Mouse (Mus musculus) forebrain, embryonic 12.5 days (tissue): ENCODE measurements around the gene Eva1c. TPM values are rescaled to one million over a fixed set of nuclear protein-coding genes. Genes with fewer than 3 reads are reported as not detected.

Source experiments
- ATAC-seq: fragments of 200-750 bp; cut with Nextera tagmentation; 2 replicates; pipeline ENCODE4 v1.8.0; 2017; ENCODE audit warnings: moderate TSS enrichment; ENCODE audit not compliant: low FRiP score
- H3K27ac ChIP-seq: fragments of 300-500 bp; sonication (generic); 2 replicates; pipeline ENCODE4 v1.5.1; 2016; ENCODE audit warnings: mild to moderate bottlenecking
- H3K27me3 ChIP-seq: fragments of 300-500 bp; sonication (generic); 2 replicates; pipeline ENCODE4 v1.6.1; 2016; ENCODE audit warnings: mild to moderate bottlenecking
- H3K36me3 ChIP-seq: fragments of 300-500 bp; sonication (generic); replicated peaks from 2 replicates; pipeline ENCODE4 v1.6.1; 2016; ENCODE audit warnings: mild to moderate bottlenecking
- H3K4me1 ChIP-seq: fragments of 300-500 bp; sonication (generic); 2 replicates; pipeline ENCODE4 v1.6.1; 2016
- H3K4me2 ChIP-seq: fragments of 300-500 bp; sonication (generic); 2 replicates; pipeline ENCODE4 v1.6.1; 2016; ENCODE audit warnings: mild to moderate bottlenecking, moderate library complexity
- H3K4me3 ChIP-seq: fragments of 300-500 bp; sonication (generic); replicated peaks from 2 replicates; pipeline ENCODE4 v1.5.1; 2016; ENCODE audit warnings: mild to moderate bottlenecking
- H3K9ac ChIP-seq: fragments of 300-500 bp; sonication (generic); 2 replicates; pipeline ENCODE4 v1.6.1; 2016; ENCODE audit warnings: mild to moderate bottlenecking
- H3K9me3 ChIP-seq: fragments of 300-500 bp; sonication (generic); 2 replicates; pipeline ENCODE4 v1.6.1; 2016
- WGBS: fragments of 180-500 bp; shearing (Covaris S2); methylation state at CpG from one replicate; pipeline ENCODE4 v1.1.7; 2016; 5-methylcytosine and 5-hydroxymethylcytosine counted together
- polyA plus RNA-seq: library from polyadenylated mRNA; unstranded; fragments of >200 nt; fragmentation: Nextera tagmentation; extraction: Ambion mirVana; gene quantifications from 2 replicates; pipeline ENCODE4 v1.2.1, GENCODE M21; 2016

Eva1c gene
- polyA plus RNA-seq, 1 experiment from 2014 or later = 3.6 TPM

DNA sequence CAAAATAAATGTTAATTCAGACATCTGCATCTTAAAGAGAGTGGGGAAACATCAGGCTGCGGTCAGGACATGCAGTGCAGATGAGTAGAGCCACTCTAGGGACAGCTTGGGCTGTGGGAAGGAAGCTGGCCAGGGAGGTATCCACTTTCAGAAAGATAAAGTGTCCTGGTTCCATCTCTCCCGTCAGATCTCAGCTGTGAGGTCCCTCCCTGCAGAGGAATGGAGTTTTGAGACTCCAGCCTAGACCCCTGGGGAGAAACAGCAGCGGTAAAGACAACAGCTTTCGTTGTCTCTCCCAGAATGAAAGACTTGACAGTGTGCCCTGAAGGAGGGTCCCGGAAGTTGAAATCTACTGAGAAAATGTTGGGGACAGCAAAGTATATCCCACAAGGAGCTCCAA lies 76.8 kb downstream of the Eva1c start:
- Histone ChIP-seq H3K9ac (no peak overlapping the region), H3K4me3 (no peak overlapping the region), H3K9me3 (no peaks in the 10 kb centered on the region), H3K4me1 (no peaks in the 10 kb centered on the region), H3K27me3 (no peaks in the 10 kb centered on the region), H3K36me3 (no peaks in the 10 kb centered on the region), H3K27ac (no peak overlapping the region), H3K4me2 (no peak overlapping the region)
- 39% methylated on average over 5 of the region's 5 CpGs for WGBS
- ATAC-seq = no peak

DNA sequence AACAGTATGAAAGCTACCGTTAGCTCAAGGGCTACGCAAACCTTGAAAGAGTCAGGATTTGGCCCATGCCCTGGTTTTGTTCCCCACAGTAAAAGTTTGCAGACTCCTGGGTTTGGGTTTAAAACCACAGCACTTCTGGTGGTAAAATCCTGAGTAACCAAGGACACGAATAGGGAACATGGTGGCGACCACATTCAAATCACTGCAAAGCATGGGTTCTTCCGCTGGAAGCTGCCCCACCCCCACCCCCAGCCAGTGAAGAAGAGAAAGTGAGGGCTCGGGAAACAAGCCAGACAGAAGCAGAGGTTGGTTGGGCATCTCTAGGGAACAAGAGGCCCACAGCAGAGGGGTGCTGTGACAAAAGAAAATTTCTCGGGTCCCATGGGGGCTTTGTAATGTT lies 80.7 kb downstream of the Eva1c start:
- Histone ChIP-seq H3K4me2 (no peak overlapping the region), H3K9ac (no peak overlapping the region)
- 71% methylated on average over 7 of the region's 7 CpGs for WGBS

DNA sequence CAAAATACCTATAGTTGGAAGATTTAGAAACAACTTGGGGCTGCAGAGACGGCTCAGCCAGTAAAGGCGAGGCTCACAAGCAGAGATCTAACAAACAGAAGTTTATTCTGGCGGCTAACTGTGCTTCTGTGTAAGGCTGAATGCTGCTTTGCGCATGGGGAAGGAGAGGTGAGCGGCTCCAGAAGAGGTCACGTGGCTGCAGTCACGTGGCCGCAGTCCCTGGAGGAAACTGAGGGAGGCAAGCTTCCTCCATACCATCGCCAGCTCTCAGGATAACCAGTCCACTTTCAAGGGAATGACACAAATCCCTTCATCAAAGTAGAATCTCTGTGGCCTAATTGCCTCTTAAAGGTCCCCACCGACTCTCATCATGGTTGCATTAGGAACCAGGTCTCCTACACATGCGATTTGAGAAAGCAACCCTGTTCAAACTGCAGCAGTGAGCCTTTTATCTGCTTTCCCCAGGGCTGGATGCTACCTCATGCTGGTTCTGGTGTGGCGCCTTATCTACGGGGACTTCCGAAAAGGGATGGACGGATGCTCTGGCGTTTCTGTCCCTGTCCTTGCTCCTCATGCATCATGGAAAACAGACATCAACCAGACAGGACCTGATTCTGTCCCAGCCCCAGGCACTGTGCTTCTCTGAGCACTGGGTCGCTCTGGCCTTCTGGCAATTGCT lies 84.5 kb downstream of the Eva1c start:
- H3K4me2 ChIP-seq = no peak overlapping the region
- no peak overlapping the region for H3K9ac ChIP-seq
- H3K27me3 ChIP-seq = no peaks in the 10 kb centered on the region
- H3K36me3 ChIP-seq = no peaks in the 10 kb centered on the region
- no peak overlapping the region for H3K4me3 ChIP-seq
- WGBS = 88% methylated on average over 17 of the region's 17 CpGs
- ATAC-seq = no peak
- H3K27ac ChIP-seq = no peak overlapping the region
- H3K9me3 ChIP-seq = no peaks in the 10 kb centered on the region
- no peaks in the 10 kb centered on the region for H3K4me1 ChIP-seq

More for the DNA sequence above, 80.7 kb downstream of the Eva1c start:
- ATAC-seq = no peak
- H3K4me3 ChIP-seq = no peak overlapping the region
- H3K36me3 ChIP-seq = no peaks in the 10 kb centered on the region
- H3K4me1 ChIP-seq = no peaks in the 10 kb centered on the region
- H3K27ac ChIP-seq = no peak overlapping the region
- no peaks in the 10 kb centered on the region for H3K27me3 ChIP-seq
- no peaks in the 10 kb centered on the region for H3K9me3 ChIP-seq

DNA sequence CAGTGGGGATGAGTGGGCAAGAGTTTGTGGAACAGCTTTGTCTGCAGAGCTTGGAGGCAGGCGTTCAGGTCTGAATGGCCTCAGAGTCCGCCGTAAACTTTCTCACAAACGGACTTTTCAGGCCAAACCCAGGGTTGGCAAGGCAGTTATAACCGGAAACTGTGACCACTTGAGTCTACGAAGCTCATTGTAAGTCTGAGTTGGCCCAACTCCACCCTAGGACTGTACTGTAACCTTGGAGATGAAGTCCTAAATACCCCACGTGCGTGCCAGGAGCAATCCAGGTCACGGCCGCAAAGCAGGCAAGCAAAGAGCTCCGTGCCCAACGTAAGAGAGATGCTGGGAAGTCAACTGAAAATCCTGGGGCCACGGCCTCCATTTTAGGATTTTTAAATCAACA lies 85.2 kb downstream of the Eva1c start:
- no peak for ATAC-seq
- Histone ChIP-seq H3K27me3 (no peaks in the 10 kb centered on the region), H3K4me2 (no peak overlapping the region), H3K9ac (no peak overlapping the region), H3K4me1 (peaks cover 4% of the 10 kb centered on the region; the same call in 1 of the 2 replicates), H3K36me3 (no peaks in the 10 kb centered on the region), H3K9me3 (no peaks in the 10 kb centered on the region), H3K27ac (no peak overlapping the region), H3K4me3 (no peak overlapping the region)
- WGBS = 94% methylated on average over 13 of the region's 13 CpGs

DNA sequence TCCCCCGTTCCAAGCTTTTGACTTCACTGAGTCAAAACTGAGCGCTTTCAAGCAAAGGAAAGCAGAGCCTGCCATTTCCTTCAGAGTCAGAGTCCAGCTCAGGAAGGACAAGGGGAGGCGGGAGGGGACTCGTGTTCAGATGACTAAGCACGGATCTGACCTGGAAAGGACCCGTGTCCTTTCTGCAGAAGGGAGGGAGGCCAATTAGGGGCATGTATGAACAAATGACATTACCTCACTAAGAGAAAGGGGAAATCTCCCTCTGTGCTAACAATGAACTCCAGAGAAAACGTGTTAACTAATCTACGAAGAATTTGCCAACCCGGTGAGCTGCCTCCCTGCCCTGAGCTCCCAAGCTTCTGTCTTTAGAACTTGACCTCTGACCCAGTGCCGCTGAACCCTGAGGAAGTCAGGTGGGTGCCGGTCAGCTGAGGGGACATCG lies 89.5 kb downstream of the Eva1c start:
- Histone ChIP-seq H3K4me1 (peaks cover 4% of the 10 kb centered on the region), H3K9ac (no peak overlapping the region), H3K9me3 (no peaks in the 10 kb centered on the region), H3K36me3 (no peaks in the 10 kb centered on the region), H3K27me3 (no peaks in the 10 kb centered on the region), H3K4me3 (no peak overlapping the region), H3K4me2 (no peak overlapping the region), H3K27ac (no peak overlapping the region)
- 25% methylated on average over 12 of the region's 12 CpGs for WGBS
- ATAC-seq = no peak

DNA sequence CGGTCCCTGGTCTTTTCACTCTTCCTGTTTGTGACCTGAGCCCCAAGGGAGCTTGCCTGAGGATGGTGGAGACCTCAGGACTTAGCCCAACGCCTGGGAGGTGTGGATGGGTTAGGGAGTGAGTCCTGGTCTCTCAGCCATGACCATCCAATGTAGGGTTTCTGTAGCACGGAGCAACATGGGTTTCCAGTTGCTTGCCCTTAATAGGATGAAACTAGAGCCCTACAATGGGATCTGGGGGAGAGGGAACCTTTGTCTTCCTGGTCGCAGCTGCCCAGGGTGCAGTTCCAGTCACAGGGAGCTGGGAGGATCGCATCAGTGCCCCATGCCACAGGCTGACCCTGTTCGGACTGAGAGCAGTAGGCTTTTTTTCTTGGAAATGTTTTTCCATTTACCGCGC lies 90.6 kb downstream of the Eva1c start:
- peaks cover 10% of the 10 kb centered on the region for H3K4me1 ChIP-seq
- no peak overlapping the region for H3K4me2 ChIP-seq
- no peaks in the 10 kb centered on the region for H3K9me3 ChIP-seq
- WGBS = 69% methylated on average over 8 of the region's 8 CpGs
- no peak overlapping the region for H3K4me3 ChIP-seq
- no peaks in the 10 kb centered on the region for H3K36me3 ChIP-seq
- H3K9ac ChIP-seq = no peak overlapping the region
- H3K27me3 ChIP-seq = no peaks in the 10 kb centered on the region
- no peak overlapping the region for H3K27ac ChIP-seq
- ATAC-seq = no peak

DNA sequence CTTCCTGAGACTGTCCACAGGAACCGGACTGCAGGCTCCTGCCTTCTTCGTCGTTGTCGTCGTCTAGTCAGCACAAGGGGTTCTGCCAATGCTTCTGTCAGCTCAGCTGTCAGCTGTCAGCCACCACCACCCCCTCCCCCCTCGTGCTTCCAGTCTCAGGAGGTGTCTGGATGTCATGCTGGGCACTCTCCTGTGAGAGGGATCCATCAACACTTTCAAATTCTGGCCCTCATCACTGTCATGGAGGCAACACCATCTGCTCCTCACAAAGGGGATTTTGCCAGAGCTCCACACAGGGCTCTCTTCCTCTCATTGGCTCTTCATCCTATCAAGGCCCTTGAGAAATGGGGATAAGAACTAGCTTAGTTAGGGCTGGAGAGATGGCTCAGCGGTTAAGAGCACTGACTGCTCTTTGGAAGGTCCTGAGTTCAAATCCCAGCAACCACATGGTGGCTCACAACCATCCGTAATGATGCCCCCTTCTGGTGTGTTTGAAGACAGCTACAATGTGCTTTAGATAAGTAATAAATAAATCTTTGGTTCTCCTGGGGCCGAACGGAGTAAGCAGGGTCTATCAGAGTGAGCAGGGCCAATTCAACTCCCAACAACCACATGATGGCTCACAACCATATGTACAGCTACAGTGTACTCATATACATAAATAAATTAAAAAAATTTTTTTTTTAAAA lies 95.1 kb downstream of the Eva1c start:
- 67% methylated on average over 10 of the region's 10 CpGs for WGBS

DNA sequence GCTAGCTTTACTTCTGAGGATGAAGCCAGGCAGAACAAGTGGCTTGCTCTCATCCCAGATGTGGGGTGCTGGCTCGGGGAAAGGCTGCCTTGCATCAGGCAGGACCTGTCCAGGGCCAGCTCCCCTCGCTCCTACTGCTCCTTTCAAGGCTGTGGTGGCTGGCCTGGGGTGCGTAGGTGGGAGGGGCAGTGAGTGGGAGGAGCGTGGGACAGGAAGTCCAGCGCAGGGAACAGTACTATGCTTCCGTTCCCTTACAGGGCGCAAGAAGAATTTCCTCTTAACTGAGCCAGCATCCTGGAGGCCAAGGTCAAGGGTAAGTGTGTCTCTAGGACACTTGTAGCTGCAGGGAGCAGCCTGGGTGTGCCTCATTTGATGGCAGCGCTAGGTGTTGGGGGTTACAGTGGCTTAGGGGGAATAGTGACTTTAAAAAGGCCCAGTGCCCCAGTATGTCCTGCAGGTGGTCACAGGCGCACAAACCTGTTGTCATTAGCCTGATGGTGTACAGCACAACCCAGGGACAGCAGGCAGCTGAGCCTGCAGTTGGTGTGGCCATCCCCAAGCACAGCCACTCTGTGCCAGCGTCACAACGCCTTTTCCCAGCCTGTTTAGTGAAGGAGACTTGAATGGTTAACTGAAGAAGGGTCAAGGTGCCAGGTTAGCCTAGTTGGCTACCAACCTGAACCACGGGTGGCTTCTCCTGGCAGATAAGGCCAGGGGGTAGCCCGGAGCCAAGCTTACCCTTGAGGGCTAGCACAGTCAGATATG lies 98.3 kb downstream of the Eva1c start:
- H3K27me3 ChIP-seq = no peaks in the 10 kb centered on the region
- H3K27ac ChIP-seq = no peak overlapping the region
- 91% methylated on average over 13 of the region's 13 CpGs for WGBS
- H3K4me2 ChIP-seq = no peak overlapping the region
- H3K4me1 ChIP-seq = peaks cover 6% of the 10 kb centered on the region; the same call in 1 of the 2 replicates
- H3K36me3 ChIP-seq = peaks cover 34% of the 10 kb centered on the region; the same call in 1 of the 2 replicates
- H3K9ac ChIP-seq = no peak overlapping the region
- no peaks in the 10 kb centered on the region for H3K9me3 ChIP-seq
- no peak overlapping the region for H3K4me3 ChIP-seq
- no peak for ATAC-seq

More for the DNA sequence above, 95.1 kb downstream of the Eva1c start:
- Histone ChIP-seq H3K36me3 (peaks cover 12% of the 10 kb centered on the region; the same call in 1 of the 2 replicates), H3K9me3 (no peaks in the 10 kb centered on the region), H3K4me3 (no peak overlapping the region), H3K27ac (0 out of 2 replicates have a peak overlapping the region, but pooled peaks have one; percentile 43), H3K4me2 (no peak overlapping the region), H3K9ac (no peak overlapping the region), H3K27me3 (no peaks in the 10 kb centered on the region), H3K4me1 (peaks cover 6% of the 10 kb centered on the region; the same call in 1 of the 2 replicates)
- peak; percentile 58 for ATAC-seq

DNA sequence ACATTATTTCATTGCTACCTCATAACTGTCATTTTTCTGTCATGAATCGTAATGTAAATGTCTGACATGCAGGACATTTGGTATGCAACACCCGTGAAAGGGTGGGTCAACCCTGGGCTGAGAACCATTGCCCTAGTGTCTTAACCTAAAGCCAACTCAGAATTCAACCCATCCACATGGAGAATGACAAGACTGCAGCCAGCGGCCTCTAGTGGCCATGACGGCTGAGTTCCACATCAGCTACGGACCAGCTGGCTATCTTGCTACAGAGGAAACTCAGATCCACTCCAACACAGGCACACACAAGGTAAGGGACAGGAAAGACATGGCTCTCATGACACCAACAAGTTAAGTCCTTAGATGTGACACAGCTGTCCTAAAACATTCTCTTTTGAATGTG lies 98.9 kb downstream of the Eva1c start:
- no peaks in the 10 kb centered on the region for H3K9me3 ChIP-seq
- 36% methylated on average over 5 of the region's 5 CpGs for WGBS
- no peak overlapping the region for H3K9ac ChIP-seq
- H3K4me3 ChIP-seq = no peak overlapping the region
- H3K4me1 ChIP-seq = peaks cover 6% of the 10 kb centered on the region; the same call in 1 of the 2 replicates
- H3K4me2 ChIP-seq = no peak overlapping the region
- ATAC-seq = no peak; the same call in 1 of the 2 replicates
- peaks cover 36% of the 10 kb centered on the region; the same call in 1 of the 2 replicates for H3K36me3 ChIP-seq
- H3K27ac ChIP-seq = no peak overlapping the region
- no peaks in the 10 kb centered on the region for H3K27me3 ChIP-seq

DNA sequence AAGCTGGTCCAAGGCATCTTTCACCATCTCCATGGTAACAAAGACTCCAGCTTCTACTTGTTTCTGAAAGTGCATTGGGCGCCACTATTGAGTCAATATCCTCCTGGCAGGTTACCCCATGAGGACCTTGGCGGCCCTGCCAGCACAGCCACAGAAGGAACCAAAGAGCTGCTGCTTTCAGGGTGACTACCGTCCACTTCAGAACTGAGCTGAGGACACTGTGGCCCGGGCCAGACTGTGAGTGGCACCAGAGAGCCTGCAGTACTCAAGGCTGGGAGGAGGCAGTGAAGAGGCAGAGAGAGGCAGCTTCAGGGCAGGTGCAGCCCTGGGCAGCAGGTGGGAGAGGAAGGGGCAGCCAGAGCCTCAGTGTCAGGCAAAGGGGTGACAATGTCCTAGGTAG lies 100.9 kb downstream of the Eva1c start:
- ATAC-seq = no peak
- no peaks in the 10 kb centered on the region for H3K27me3 ChIP-seq
- no peak overlapping the region for H3K4me2 ChIP-seq
- H3K36me3 ChIP-seq = peaks cover 39% of the 10 kb centered on the region; the same call in 1 of the 2 replicates
- WGBS = 93% methylated on average over 4 of the region's 4 CpGs
- H3K4me1 ChIP-seq = no peaks in the 10 kb centered on the region
- H3K9ac ChIP-seq = no peak overlapping the region
- no peaks in the 10 kb centered on the region for H3K9me3 ChIP-seq
- no peak overlapping the region for H3K4me3 ChIP-seq
- H3K27ac ChIP-seq = no peak overlapping the region

DNA sequence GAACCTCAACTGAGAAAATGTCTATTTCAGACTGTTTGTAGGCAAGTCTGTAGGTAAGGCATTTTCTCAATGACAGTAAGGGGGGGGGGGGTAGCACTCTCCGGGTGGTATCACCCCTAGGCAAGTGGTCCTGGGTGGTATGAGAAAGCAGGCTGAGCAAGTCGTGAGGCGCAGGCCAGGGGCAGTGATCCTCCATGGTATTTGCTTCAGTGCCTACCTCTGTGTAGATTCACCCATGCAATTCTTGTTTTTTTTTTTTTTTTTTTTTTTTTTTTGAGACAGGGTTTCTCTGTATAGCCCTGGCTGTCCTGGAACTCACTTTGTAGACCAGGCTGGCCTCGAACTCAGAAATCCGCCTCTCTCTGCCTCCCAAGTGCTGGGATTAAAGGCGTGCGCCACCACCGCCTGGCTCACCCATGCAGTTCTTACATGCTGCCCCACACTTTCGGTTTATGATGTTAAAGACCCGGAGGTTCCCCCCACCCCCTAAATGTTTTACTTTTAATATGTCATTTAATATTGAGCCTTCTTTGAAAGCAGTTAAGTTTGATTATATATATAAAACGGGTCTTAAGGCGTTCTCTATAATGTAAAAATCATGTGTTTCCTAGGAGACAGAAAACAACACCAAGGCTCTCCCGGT lies 107.1 kb downstream of the Eva1c start:
- Histone ChIP-seq H3K9ac (peak overlapping the region; percentile 85), H3K4me2 (peak overlapping the region; percentile 73), H3K27ac (peak overlapping the region; percentile 89; the same call in 1 of the 2 replicates), H3K27me3 (no peaks in the 10 kb centered on the region), H3K4me1 (peaks cover 13% of the 10 kb centered on the region), H3K4me3 (peak overlapping the region; percentile 84), H3K9me3 (no peaks in the 10 kb centered on the region), H3K36me3 (peaks cover 24% of the 10 kb centered on the region)
- 32% methylated on average over 13 of the region's 13 CpGs for WGBS
- ATAC-seq = no peak
